Mouse (Mus musculus) MEL (cell line): ENCODE results near the gene Nrn1. TPM values are rescaled to one million over a fixed set of nuclear protein-coding genes. Genes with fewer than 3 reads are reported as not detected.

ENCODE experiments used
- DNase-seq: peaks from one replicate; pipeline ENCODE4 v3.0.0; 2011; ENCODE audit warnings: low read depth, low spot score
- H3K27ac ChIP-seq: 2 replicates; pipeline ENCODE4 v1.5.1; 2012; ENCODE audit warnings: low read depth, mild to moderate bottlenecking, control low read depth, low read length, moderate library complexity; ENCODE audit not compliant: control insufficient read depth
- H3K27me3 ChIP-seq, 2 experiments: fragments of 150-350 bp in 1 of 2; sonication (generic) in 1 of 2; 2 replicates each; pipeline ENCODE4 v1.6.1; 2012; ENCODE audit warnings: low read length in 2 of 2, mild to moderate bottlenecking in 2 of 2, improper control_type of control experiment in 1 of 2, moderate library complexity in 1 of 2; ENCODE audit not compliant: insufficient read depth in 2 of 2, control insufficient read depth in 1 of 2
- H3K36me3 ChIP-seq, 2 experiments: 2 replicates each; pipeline ENCODE4 v1.6.1; 2012 to 2014; ENCODE audit warnings: low read length in 2 of 2, improper control_type of control experiment in 1 of 2, inconsistent platforms in 1 of 2, mild to moderate bottlenecking in 1 of 2; ENCODE audit not compliant: insufficient read depth in 2 of 2, control insufficient read depth in 1 of 2
- H3K4me1 ChIP-seq, 2 experiments: fragments of 150-350 bp in 1 of 2; sonication (generic) in 1 of 2; 2 replicates each; pipeline ENCODE4 v1.6.1; 2012; ENCODE audit warnings: low read length in 2 of 2, improper control_type of control experiment in 1 of 2, mild to moderate bottlenecking in 1 of 2; ENCODE audit not compliant: insufficient read depth in 2 of 2, control insufficient read depth in 1 of 2
- H3K4me3 ChIP-seq, 2 experiments: fragments of 150-350 bp in 1 of 2; sonication (generic) in 1 of 2; 2 replicates each; pipeline ENCODE4 v1.5.1; 2012; ENCODE audit warnings: low read depth in 2 of 2, low read length in 2 of 2, mild to moderate bottlenecking in 2 of 2, moderate library complexity in 2 of 2, control low read depth in 1 of 2, improper control_type of control experiment in 1 of 2; ENCODE audit not compliant: control insufficient read depth in 1 of 2, insufficient read depth in 1 of 2
- H3K79me2 ChIP-seq: 2 replicates; pipeline ENCODE4 v1.6.1; 2012; ENCODE audit warnings: mild to moderate bottlenecking, low read length, moderate library complexity; ENCODE audit not compliant: control insufficient read depth, poor library complexity, insufficient read depth
- H3K9ac ChIP-seq: 2 replicates; pipeline ENCODE4 v1.6.1; 2012; ENCODE audit warnings: low read depth, mild to moderate bottlenecking, control low read depth, low read length, moderate library complexity; ENCODE audit not compliant: control insufficient read depth, poor library complexity, severe bottlenecking
- H3K9me3 ChIP-seq: fragments of 150-350 bp; sonication (generic); replicated peaks from 2 replicates; pipeline ENCODE4 v1.6.1; 2012; ENCODE audit warnings: mild to moderate bottlenecking, low read length, improper control_type of control experiment, moderate library complexity; ENCODE audit not compliant: insufficient read depth
- BHLHE40 ChIP-seq: IDR thresholded peaks from 2 replicates; pipeline ENCODE4 v1.6.1; 2012; ENCODE audit warnings: low read depth, mild to moderate bottlenecking, inconsistent platforms, low read length, improper control_type of control experiment, borderline replicate concordance
- CHD1 ChIP-seq: IDR thresholded peaks from 2 replicates; pipeline ENCODE4 v1.6.1; 2012; ENCODE audit warnings: low read depth, mild to moderate bottlenecking, inconsistent platforms, low read length, improper control_type of control experiment
- CTCF ChIP-seq, 3 experiments: IDR thresholded peaks in 2 of 3; conservative IDR thresholded peaks in 1 of 3; 2 replicates each; pipeline ENCODE4 v1.5.1; 2011 to 2012; ENCODE audit warnings: low read length in 3 of 3, low read depth in 2 of 3, mild to moderate bottlenecking in 2 of 3, improper control_type of control experiment in 1 of 3, inconsistent platforms in 1 of 3, mixed read lengths in 1 of 3, moderate library complexity in 1 of 3; ENCODE audit not compliant: control insufficient read depth in 1 of 3, insufficient read depth in 1 of 3, poor library complexity in 1 of 3, severe bottlenecking in 1 of 3
- E2F4 ChIP-seq: IDR thresholded peaks from 2 replicates; pipeline ENCODE4 v1.6.1; 2011; ENCODE audit warnings: low read depth, low read length, improper control_type of control experiment, borderline replicate concordance
- EP300 ChIP-seq, 2 experiments: IDR thresholded peaks; 2 replicates each; pipeline ENCODE4 v1.6.1; 2011; ENCODE audit warnings: improper control_type of control experiment in 2 of 2, low read length in 2 of 2, low read depth in 1 of 2, mild to moderate bottlenecking in 1 of 2
- JUND ChIP-seq: IDR thresholded peaks from 2 replicates; pipeline ENCODE4 v1.6.1; 2011; ENCODE audit warnings: low read depth, mild to moderate bottlenecking, improper control_type of control experiment, low read length
- KAT2A ChIP-seq: conservative IDR thresholded peaks from 2 replicates; pipeline ENCODE4 v1.6.1; 2012; ENCODE audit warnings: low read depth, low read length, improper control_type of control experiment, inconsistent platforms
- MAFK ChIP-seq: IDR thresholded peaks from 2 replicates; pipeline ENCODE4 v1.6.1; 2011; ENCODE audit warnings: low read depth, mild to moderate bottlenecking, low read length, improper control_type of control experiment, borderline replicate concordance
- MAX ChIP-seq: IDR thresholded peaks from 2 replicates; pipeline ENCODE4 v1.6.1; 2011; ENCODE audit warnings: low read length, improper control_type of control experiment
- MAZ ChIP-seq: IDR thresholded peaks from 2 replicates; pipeline ENCODE4 v1.6.1; 2012; ENCODE audit warnings: low read depth, mild to moderate bottlenecking, inconsistent platforms, low read length, improper control_type of control experiment
- MEF2A ChIP-seq: IDR thresholded peaks from 2 replicates; pipeline ENCODE4 v1.6.1; 2014; ENCODE audit warnings: low read depth, mild to moderate bottlenecking, inconsistent platforms, low read length, improper control_type of control experiment; ENCODE audit not compliant: poor library complexity, insufficient replicate concordance, severe bottlenecking; ENCODE audit errors: extremely low read depth
- NRF1 ChIP-seq: IDR thresholded peaks from 2 replicates; pipeline ENCODE4 v1.6.1; 2014; ENCODE audit warnings: low read depth, mild to moderate bottlenecking, inconsistent platforms, low read length, improper control_type of control experiment, moderate library complexity; ENCODE audit not compliant: poor library complexity, insufficient read depth, severe bottlenecking
- POLR2A ChIP-seq, 2 experiments: IDR thresholded peaks; 2 replicates each; pipeline ENCODE4 v1.6.1; 2011 to 2012; ENCODE audit warnings: low read length in 2 of 2, mild to moderate bottlenecking in 2 of 2, control low read depth in 1 of 2, improper control_type of control experiment in 1 of 2, low read depth in 1 of 2, moderate library complexity in 1 of 2; ENCODE audit not compliant: control insufficient read depth in 1 of 2, insufficient read depth in 1 of 2, poor library complexity in 1 of 2
- RAD21 ChIP-seq: IDR thresholded peaks from 2 replicates; pipeline ENCODE4 v1.6.1; 2011; ENCODE audit warnings: mild to moderate bottlenecking, low read depth, low read length, improper control_type of control experiment
- RCOR1 ChIP-seq: IDR thresholded peaks from 2 replicates; pipeline ENCODE4 v1.6.1; 2012; ENCODE audit warnings: low read depth, mild to moderate bottlenecking, inconsistent platforms, low read length, improper control_type of control experiment
- SIN3A ChIP-seq: IDR thresholded peaks from 2 replicates; pipeline ENCODE4 v1.6.1; 2012; ENCODE audit warnings: low read length, improper control_type of control experiment, inconsistent platforms
- SMC3 ChIP-seq: IDR thresholded peaks from 2 replicates; pipeline ENCODE4 v1.6.1; 2011; ENCODE audit warnings: low read depth, low read length, improper control_type of control experiment
- TAL1 ChIP-seq: IDR thresholded peaks from 2 replicates; pipeline ENCODE4 v1.6.1; 2012; ENCODE audit warnings: mild to moderate bottlenecking, inconsistent platforms, low read length, moderate library complexity, mixed read lengths
- TBP ChIP-seq: IDR thresholded peaks from 2 replicates; pipeline ENCODE4 v1.8.0; 2011; ENCODE audit warnings: low read depth, low read length, improper control_type of control experiment
- TCF12 ChIP-seq: IDR thresholded peaks from 2 replicates; pipeline ENCODE4 v1.6.1; 2014; ENCODE audit warnings: low read depth, mild to moderate bottlenecking, inconsistent platforms, low read length, improper control_type of control experiment, moderate library complexity
- UBTF ChIP-seq: IDR thresholded peaks from 2 replicates; pipeline ENCODE4 v1.6.1; 2012; ENCODE audit warnings: low read depth, mild to moderate bottlenecking, inconsistent platforms, low read length, improper control_type of control experiment, moderate library complexity, borderline replicate concordance; ENCODE audit not compliant: insufficient read depth
- USF1 ChIP-seq: IDR thresholded peaks from 2 replicates; pipeline ENCODE4 v1.6.1; 2014; ENCODE audit warnings: low read depth, mild to moderate bottlenecking, inconsistent platforms, low read length, improper control_type of control experiment, moderate library complexity
- USF2 ChIP-seq, 2 experiments: IDR thresholded peaks; 2 replicates each; pipeline ENCODE4 v1.6.1; 2011 to 2012; ENCODE audit warnings: improper control_type of control experiment in 2 of 2, low read length in 2 of 2, borderline replicate concordance in 1 of 2, inconsistent platforms in 1 of 2, low read depth in 1 of 2, mild to moderate bottlenecking in 1 of 2; ENCODE audit not compliant: insufficient read depth in 1 of 2
- polyA plus RNA-seq, 2 experiments: library from polyadenylated mRNA; stranded (reverse) in 1 of 2; unstranded in 1 of 2; fragments of >175 nt in 1 of 2; fragments of >200 nt in 1 of 2; gene quantifications; 2 replicates each; pipeline versions ENCODE4 v1.2.1 to v1.2.4; 2012; ENCODE audit warnings: low replicate concordance in 2 of 2, low read depth in 1 of 2; ENCODE audit not compliant: insufficient read length in 2 of 2, insufficient read depth in 1 of 2, missing spikeins in 1 of 2
- total RNA-seq: library from RNA; depleted of rRNA; stranded (reverse); fragments of 300-350 nt; gene quantifications from 2 replicates; pipeline ENCODE4 v1.2.3, GENCODE M21; 2012

Nrn1 gene
- total and polyA plus RNA-seq, 3 experiments = not detected

GRCm38 (mm10) chr13:36695516-36696201, 39.3 kb downstream of the Nrn1 start:
- H3K79me2 ChIP-seq = no peaks in the 10 kb centered on the region
- DNase-seq = no peak
- H3K9me3 ChIP-seq = no peaks in the 10 kb centered on the region
- H3K4me3 ChIP-seq = no peak overlapping the region
- TF ChIP-seq EP300 (IDR thresholded peaks at IDR 0.05; ENCODE audit: low read depth in 1 of 2, low read length in 2 of 2) = no peak
- no peak for TF ChIP-seq MAZ
- no peak for TF ChIP-seq MAX
- no peak for TF ChIP-seq NRF1
- no peak for TF ChIP-seq BHLHE40
- TF ChIP-seq MAFK = no peak
- TF ChIP-seq POLR2A (IDR thresholded peaks at IDR 0.05; ENCODE audit: control insufficient read depth in 1 of 2, insufficient read depth in 1 of 2, low read depth in 1 of 2, low read length in 2 of 2, poor library complexity in 1 of 2) = no peak
- no peak for TF ChIP-seq E2F4
- TF ChIP-seq CTCF (IDR thresholded peaks at IDR 0.05 in 2 of 3, conservative IDR thresholded peaks at IDR 0.05 in 1 of 3; ENCODE audit: control insufficient read depth in 1 of 3, insufficient read depth in 1 of 3, low read depth in 2 of 3, low read length in 3 of 3, poor library complexity in 1 of 3, severe bottlenecking in 1 of 3) = no peak
- TF ChIP-seq SMC3 = no peak
- TF ChIP-seq, all 39 proteins: peak for 0
- no peak overlapping the region for H3K27ac ChIP-seq
- H3K4me1 ChIP-seq = no peaks in the 10 kb centered on the region
- no peaks in the 10 kb centered on the region for H3K36me3 ChIP-seq
- H3K27me3 ChIP-seq = no peaks in the 10 kb centered on the region
- H3K9ac ChIP-seq = no peak overlapping the region

- Histone ChIP-seq H3K27ac (no peak overlapping the region), H3K4me3 (no peak overlapping the region), H3K27me3 (no peaks in the 10 kb centered on the region), H3K9ac (no peak overlapping the region), H3K36me3 (no peaks in the 10 kb centered on the region), H3K79me2 (no peaks in the 10 kb centered on the region), H3K4me1 (no peaks in the 10 kb centered on the region), H3K9me3 (no peaks in the 10 kb centered on the region)
- DNase-seq = no peak
- TF ChIP-seq E2F4 (no peak), TCF12 (no peak), TAL1 (no peak)
Measured at GRCm38 (mm10) chr13:36683581-36683980, 51.4 kb downstream of the Nrn1 start.

DNA sequence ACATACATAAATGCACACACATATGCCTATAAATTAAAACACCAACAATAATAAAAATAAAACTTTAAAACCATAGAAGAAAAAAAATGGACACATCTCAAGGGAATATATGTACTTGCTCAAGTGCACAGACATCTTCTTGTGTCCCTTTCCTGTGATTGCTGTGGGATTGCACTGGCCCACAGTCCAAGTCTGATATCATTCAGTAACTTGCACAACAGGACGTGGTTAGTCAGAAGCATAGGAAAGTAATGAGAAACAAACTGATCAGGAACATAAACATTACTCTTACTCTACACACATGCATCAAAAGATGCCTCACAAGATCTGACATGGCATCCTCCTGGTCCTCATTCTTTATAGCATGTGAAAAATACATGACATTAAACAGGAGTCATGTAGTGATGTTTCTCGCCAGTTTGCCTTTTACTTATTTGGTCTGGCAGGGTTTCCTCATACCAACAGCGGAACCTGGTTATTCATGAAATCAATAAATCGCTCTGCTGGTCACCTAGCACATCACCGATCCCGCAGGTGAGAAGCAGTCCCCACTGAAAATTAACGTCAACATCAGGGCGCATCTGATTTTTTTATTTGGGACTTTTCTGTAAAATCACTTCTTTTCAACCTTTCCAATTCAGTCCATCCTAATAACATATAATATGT, 54.1 kb downstream of the Nrn1 start:
- Histone ChIP-seq H3K79me2 (no peaks in the 10 kb centered on the region), H3K9ac (no peak overlapping the region), H3K4me3 (no peak overlapping the region), H3K27me3 (no peaks in the 10 kb centered on the region), H3K27ac (no peak overlapping the region), H3K9me3 (no peaks in the 10 kb centered on the region), H3K36me3 (no peaks in the 10 kb centered on the region), H3K4me1 (no peaks in the 10 kb centered on the region)
- no peak for DNase-seq
- TF ChIP-seq TCF12 (no peak), SIN3A (no peak), USF2 (IDR thresholded peaks at IDR 0.05; ENCODE audit: borderline replicate concordance in 1 of 2, insufficient read depth in 1 of 2, low read depth in 1 of 2, low read length in 2 of 2) (no peak), RAD21 (no peak), POLR2A (IDR thresholded peaks at IDR 0.05; ENCODE audit: control insufficient read depth in 1 of 2, insufficient read depth in 1 of 2, low read depth in 1 of 2, low read length in 2 of 2, poor library complexity in 1 of 2) (no peak), JUND (no peak), RCOR1 (no peak), KAT2A (no peak), USF1 (no peak), MEF2A (no peak), UBTF (no peak), MAZ (no peak), CHD1 (no peak), MAFK (no peak), TBP (no peak)
